Mouse (Mus musculus): Measurements from ENCODE around the gene Rai14.

Rai14 gene

GRCm38 (mm10) chr15:10723507-10723906, 9.1 kb upstream of the Rai14 start:
- in situ Hi-C loops (cut with MboI; ENCODE audit: low pct_unique_long_range_greater_than_20kb in 1 of 2, low sequenced_read_pairs in 2 of 2, unreplicated experiment in 1 of 2): loop anchor here in 1 of 2 experiments (25.0 kb wide), 1 partner anchor 236 kb away; the partner anchor contains the start of genes Brix1 and Rad1

GRCm38 (mm10) chr15:10722629-10723339, 8.4 kb upstream of the Rai14 start:
- in situ Hi-C loops (cut with MboI; ENCODE audit: low pct_unique_long_range_greater_than_20kb in 1 of 2, low sequenced_read_pairs in 2 of 2, unreplicated experiment in 1 of 2): loop anchor here in 1 of 2 experiments (25.0 kb wide), 1 partner anchor 235 kb away; the partner anchor contains the start of genes Brix1 and Rad1

- in situ Hi-C loops (cut with MboI; ENCODE audit: low pct_unique_long_range_greater_than_20kb in 1 of 2, low sequenced_read_pairs in 2 of 2, unreplicated experiment in 1 of 2): loop anchor here in 1 of 2 experiments (25.0 kb wide), 1 partner anchor 234 kb away; the partner anchor contains the start of genes Brix1 and Rad1
Observed at GRCm38 (mm10) chr15:10721259-10721781, 6.9 kb upstream of the Rai14 start.

GRCm38 (mm10) chr15:10720671-10721070, 6.2 kb upstream of the Rai14 start:
- in situ Hi-C loops (cut with MboI; ENCODE audit: low pct_unique_long_range_greater_than_20kb in 1 of 2, low sequenced_read_pairs in 2 of 2, unreplicated experiment in 1 of 2): loop anchor here in 1 of 2 experiments (25.0 kb wide), 1 partner anchor 233 kb away; the partner anchor contains the start of genes Brix1 and Rad1

- in situ Hi-C loops (cut with MboI; ENCODE audit: low pct_unique_long_range_greater_than_20kb in 1 of 2, low sequenced_read_pairs in 2 of 2, unreplicated experiment in 1 of 2): loop anchor here in 1 of 2 experiments (25.0 kb wide), 1 partner anchor 233 kb away; the partner anchor contains the start of genes Brix1 and Rad1
Observed at GRCm38 (mm10) chr15:10720188-10720587, 5.8 kb upstream of the Rai14 start.

- in situ Hi-C loops (cut with MboI; ENCODE audit: low pct_unique_long_range_greater_than_20kb in 1 of 2, low sequenced_read_pairs in 2 of 2, unreplicated experiment in 1 of 2): loop anchor here in 1 of 2 experiments (25.0 kb wide), 1 partner anchor 232 kb away; the partner anchor contains the start of genes Brix1 and Rad1
Observed at GRCm38 (mm10) chr15:10719511-10719910, 5.1 kb upstream of the Rai14 start.

GRCm38 (mm10) chr15:10718763-10719162, 4.3 kb upstream of the Rai14 start:
- in situ Hi-C loops (cut with MboI; ENCODE audit: low pct_unique_long_range_greater_than_20kb in 1 of 2, low sequenced_read_pairs in 2 of 2, unreplicated experiment in 1 of 2): loop anchor here in 1 of 2 experiments (25.0 kb wide), 1 partner anchor 231 kb away; the partner anchor contains the start of genes Brix1 and Rad1

GRCm38 (mm10) chr15:10717284-10717683, 2.9 kb upstream of the Rai14 start:
- in situ Hi-C loops (cut with MboI; ENCODE audit: low pct_unique_long_range_greater_than_20kb in 1 of 2, low sequenced_read_pairs in 2 of 2, unreplicated experiment in 1 of 2): loop anchor here in 1 of 2 experiments (25.0 kb wide), 1 partner anchor 230 kb away; the partner anchor contains the start of genes Brix1 and Rad1

GRCm38 (mm10) chr15:10715966-10716365, 1.5 kb upstream of the Rai14 start:
- in situ Hi-C loops (cut with MboI; ENCODE audit: low pct_unique_long_range_greater_than_20kb in 1 of 2, low sequenced_read_pairs in 2 of 2, unreplicated experiment in 1 of 2): loop anchor here in 1 of 2 experiments (25.0 kb wide), 1 partner anchor 229 kb away; the partner anchor contains the start of genes Brix1 and Rad1

- in situ Hi-C loops (cut with MboI; ENCODE audit: low pct_unique_long_range_greater_than_20kb in 1 of 2, low sequenced_read_pairs in 2 of 2, unreplicated experiment in 1 of 2): loop anchor here in 1 of 2 experiments (25.0 kb wide), 1 partner anchor 228 kb away; the partner anchor contains the start of genes Brix1 and Rad1
Observed at GRCm38 (mm10) chr15:10715139-10715505, 698 bp upstream of the Rai14 start.

GRCm38 (mm10) chr15:10713626-10714316, 653 bp downstream of the Rai14 start:
- in situ Hi-C loops (cut with MboI; ENCODE audit: low pct_unique_long_range_greater_than_20kb in 1 of 2, low sequenced_read_pairs in 2 of 2, unreplicated experiment in 1 of 2): loop anchor here in 1 of 2 experiments (25.0 kb wide), 1 partner anchor 226 kb away; the partner anchor contains the start of genes Brix1 and Rad1

- in situ Hi-C loops (cut with MboI; ENCODE audit: low pct_unique_long_range_greater_than_20kb in 1 of 2, low sequenced_read_pairs in 2 of 2, unreplicated experiment in 1 of 2): loop anchor here in 1 of 2 experiments (25.0 kb wide), 1 partner anchor 226 kb away; the partner anchor contains the start of genes Brix1 and Rad1
Observed at GRCm38 (mm10) chr15:10713181-10713625, 1.2 kb downstream of the Rai14 start.

- in situ Hi-C loops (cut with MboI; ENCODE audit: low pct_unique_long_range_greater_than_20kb in 1 of 2, low sequenced_read_pairs in 2 of 2, unreplicated experiment in 1 of 2): loop anchor here in 1 of 2 experiments (25.0 kb wide), 1 partner anchor 225 kb away; the partner anchor contains the start of genes Brix1 and Rad1
Observed at GRCm38 (mm10) chr15:10712288-10712687, 2.1 kb downstream of the Rai14 start.

GRCm38 (mm10) chr15:10711231-10711630, 3.2 kb downstream of the Rai14 start:
- in situ Hi-C loops (cut with MboI; ENCODE audit: low pct_unique_long_range_greater_than_20kb in 1 of 2, low sequenced_read_pairs in 2 of 2, unreplicated experiment in 1 of 2): loop anchor here in 1 of 2 experiments (25.0 kb wide), 1 partner anchor 224 kb away; the partner anchor contains the start of genes Brix1 and Rad1

GRCm38 (mm10) chr15:10708591-10709272, 5.7 kb downstream of the Rai14 start:
- in situ Hi-C loops (cut with MboI; ENCODE audit: low pct_unique_long_range_greater_than_20kb in 1 of 2, low sequenced_read_pairs in 2 of 2, unreplicated experiment in 1 of 2): loop anchor here in 1 of 2 experiments (25.0 kb wide), 1 partner anchor 221 kb away; the partner anchor contains the start of genes Brix1 and Rad1

GRCm38 (mm10) chr15:10707109-10707508, 7.3 kb downstream of the Rai14 start:
- in situ Hi-C loops (cut with MboI; ENCODE audit: low pct_unique_long_range_greater_than_20kb in 1 of 2, low sequenced_read_pairs in 2 of 2, unreplicated experiment in 1 of 2): loop anchor here in 1 of 2 experiments (25.0 kb wide), 1 partner anchor 220 kb away; the partner anchor contains the start of genes Brix1 and Rad1

- in situ Hi-C loops (cut with MboI; ENCODE audit: low pct_unique_long_range_greater_than_20kb in 1 of 2, low sequenced_read_pairs in 2 of 2, unreplicated experiment in 1 of 2): loop anchor here in 1 of 2 experiments (25.0 kb wide), 1 partner anchor 219 kb away; the partner anchor contains the start of genes Brix1 and Rad1
Observed at GRCm38 (mm10) chr15:10706414-10706813, 8.0 kb downstream of the Rai14 start.
